Mouse (Mus musculus): ENCODE measurements around the gene Ttll12. TPM values are rescaled to one million over a fixed set of nuclear protein-coding genes. Genes with fewer than 3 reads are reported as not detected.

Gene Ttll12
- 40.7 and 41.2 TPM in 2 replicates for polyA plus RNA-seq (2015; fragmentation: Nextera tagmentation; extraction: Ambion mirVana)

DNA sequence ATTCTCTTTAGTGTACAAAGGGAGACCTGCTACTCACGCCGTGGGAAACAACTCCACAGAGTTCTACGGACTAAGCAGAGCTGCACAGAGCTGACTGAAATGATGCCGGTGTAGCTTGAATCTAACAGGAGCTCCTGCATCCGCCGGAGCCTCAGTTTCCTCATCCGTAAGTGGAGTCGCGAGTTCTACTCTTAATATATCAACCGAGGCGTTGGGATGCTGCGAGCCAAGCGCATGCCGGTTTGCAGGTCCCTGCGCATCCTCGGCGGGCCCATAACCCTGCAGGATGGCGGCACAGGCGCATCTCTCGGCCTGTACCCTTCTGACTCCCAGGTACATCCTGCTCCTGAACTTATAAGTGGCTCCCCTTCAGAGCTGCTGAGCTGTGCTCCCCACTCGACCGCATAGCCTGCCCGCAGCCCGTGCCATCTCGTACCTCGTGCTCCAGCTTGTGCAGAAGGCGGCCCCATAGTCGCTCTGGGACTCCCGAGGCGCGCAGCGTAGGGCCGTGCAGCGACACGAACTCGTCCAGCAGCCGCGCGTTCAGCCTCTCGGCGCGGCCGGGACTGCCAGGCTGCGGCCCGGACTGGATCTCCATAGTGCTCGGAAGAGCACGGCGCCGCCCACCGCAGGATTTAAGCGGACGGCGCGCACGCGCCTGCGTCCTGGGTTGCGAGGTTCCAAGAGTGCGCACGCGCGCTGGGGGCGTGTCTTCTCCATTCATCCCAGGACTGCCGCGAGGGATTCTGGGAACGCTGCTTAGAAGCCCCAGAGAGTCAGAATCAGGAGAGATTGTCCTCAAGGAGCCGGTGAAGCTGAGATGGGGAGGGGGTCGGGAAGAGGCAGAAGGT is at the start of gene Ttll12:
Gene Ttll12, minus strand, starts transcription at position 645 of the 851 bp plus-strand sequence.
- H3K36me3 ChIP-seq, result peaks cover 12% of the 10 kb centered on the region
- H3K27ac ChIP-seq, result peak within 1 kb of the TSS; percentile 83
- under 1% methylated on average over 68 of the region's 68 CpGs for WGBS
- H3K4me3 ChIP-seq, result peak within 1 kb of the TSS; percentile 81
- ATAC-seq (ENCODE audit: low FRiP score), result peak; percentile 94
- no peaks in the 10 kb centered on the region for H3K9me3 ChIP-seq
- peak within 1 kb of the TSS; percentile 82 for H3K4me2 ChIP-seq
- no peaks in the 10 kb centered on the region for H3K27me3 ChIP-seq
- peaks cover 37% of the 10 kb centered on the region for H3K4me1 ChIP-seq (replicated peaks)
- peak within 1 kb of the TSS; percentile 85 for H3K9ac ChIP-seq

DNA sequence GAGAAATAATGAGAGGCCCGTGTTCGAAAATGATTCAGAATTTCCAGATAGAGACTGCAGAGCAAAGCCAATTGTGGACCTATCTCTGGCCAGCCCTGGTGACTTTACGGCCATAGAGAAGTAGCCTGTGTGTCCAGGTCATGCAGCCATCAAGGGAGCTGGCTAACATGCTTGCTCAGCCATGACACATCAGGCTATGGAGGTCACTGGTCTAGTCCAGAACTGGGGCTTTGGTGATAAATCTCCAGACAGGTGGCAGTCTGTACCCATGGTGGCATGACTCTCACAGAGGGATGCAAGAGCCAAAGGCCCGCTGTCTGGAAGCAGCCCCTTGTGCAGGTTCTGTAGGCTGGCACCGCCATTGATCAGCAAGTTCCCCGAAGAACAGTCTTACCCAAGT is 47.6 kb upstream of the Ttll12 start:
- no peaks in the 10 kb centered on the region for H3K27me3 ChIP-seq
- peaks cover 7% of the 10 kb centered on the region; the same call in 1 of the 2 replicates for H3K4me1 ChIP-seq (replicated peaks)
- H3K36me3 ChIP-seq, result peaks cover 7% of the 10 kb centered on the region; the same call in 1 of the 2 replicates
- no peak overlapping the region for H3K4me2 ChIP-seq
- H3K9me3 ChIP-seq, result no peaks in the 10 kb centered on the region
- H3K9ac ChIP-seq, result no peak overlapping the region
- no peak for ATAC-seq (ENCODE audit: low FRiP score)
- WGBS, result 95% methylated on average over 6 of the region's 6 CpGs
- no peak overlapping the region for H3K27ac ChIP-seq
- no peak overlapping the region for H3K4me3 ChIP-seq

DNA sequence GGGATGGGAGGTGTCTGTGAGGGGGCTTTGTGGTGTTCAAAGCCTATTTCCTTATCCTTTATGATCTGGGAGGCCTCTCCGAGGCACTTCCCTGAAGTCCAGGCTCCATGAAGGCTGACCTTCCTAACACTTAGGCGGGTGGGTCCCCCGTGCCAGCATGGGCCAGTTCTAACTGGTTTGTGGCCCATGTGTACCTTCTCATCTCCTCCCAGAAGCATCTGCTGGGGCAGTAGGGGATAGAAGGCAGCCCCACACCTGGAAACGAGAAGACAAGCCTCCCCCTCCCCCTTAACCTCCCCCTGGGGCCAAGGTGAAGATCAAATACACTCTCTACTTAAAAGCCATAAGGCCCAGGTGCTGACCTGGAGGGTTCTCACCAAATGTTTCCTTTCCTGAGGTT is 45.3 kb upstream of the Ttll12 start:
- H3K4me1 ChIP-seq (replicated peaks), result peaks cover 7% of the 10 kb centered on the region; the same call in 1 of the 2 replicates
- H3K4me3 ChIP-seq, result no peak overlapping the region
- 74% methylated on average over 4 of the region's 4 CpGs for WGBS
- no peak overlapping the region for H3K27ac ChIP-seq
- no peaks in the 10 kb centered on the region for H3K9me3 ChIP-seq
- H3K27me3 ChIP-seq, result no peaks in the 10 kb centered on the region
- H3K9ac ChIP-seq, result no peak overlapping the region
- H3K4me2 ChIP-seq, result no peak overlapping the region
- H3K36me3 ChIP-seq, result peaks cover 9% of the 10 kb centered on the region; the same call in 1 of the 2 replicates
- ATAC-seq (ENCODE audit: low FRiP score), result no peak

DNA sequence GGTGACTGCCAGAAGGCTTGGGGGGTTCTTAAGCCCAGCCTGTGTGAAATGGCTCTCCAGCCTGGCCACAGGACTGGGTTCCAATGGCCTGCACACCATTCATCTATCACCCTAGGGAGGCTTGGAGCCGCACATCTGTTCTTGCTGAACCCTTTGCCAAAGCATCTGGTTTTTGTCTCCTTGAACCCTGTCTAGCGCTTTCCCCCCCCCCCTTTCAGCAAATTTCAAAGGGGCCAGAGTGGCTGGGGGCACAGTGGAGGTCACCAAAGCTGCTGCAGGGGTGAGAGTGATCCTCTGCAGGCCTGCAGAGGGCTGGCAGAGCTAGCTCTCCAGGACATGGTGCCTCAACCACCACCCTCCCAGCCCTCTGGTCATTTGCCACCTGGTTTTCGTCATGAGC is 44.2 kb upstream of the Ttll12 start:
- Histone ChIP-seq H3K27ac (no peak overlapping the region), H3K4me2 (no peak overlapping the region), H3K9me3 (no peaks in the 10 kb centered on the region), H3K9ac (no peak overlapping the region), H3K36me3 (peaks cover 7% of the 10 kb centered on the region; the same call in 1 of the 2 replicates), H3K27me3 (no peaks in the 10 kb centered on the region), H3K4me3 (no peak overlapping the region), H3K4me1 (replicated peaks) (peaks cover 7% of the 10 kb centered on the region; the same call in 1 of the 2 replicates)
- ATAC-seq (ENCODE audit: low FRiP score), result no peak
- WGBS, result 64% methylated on average over 3 of the region's 3 CpGs

DNA sequence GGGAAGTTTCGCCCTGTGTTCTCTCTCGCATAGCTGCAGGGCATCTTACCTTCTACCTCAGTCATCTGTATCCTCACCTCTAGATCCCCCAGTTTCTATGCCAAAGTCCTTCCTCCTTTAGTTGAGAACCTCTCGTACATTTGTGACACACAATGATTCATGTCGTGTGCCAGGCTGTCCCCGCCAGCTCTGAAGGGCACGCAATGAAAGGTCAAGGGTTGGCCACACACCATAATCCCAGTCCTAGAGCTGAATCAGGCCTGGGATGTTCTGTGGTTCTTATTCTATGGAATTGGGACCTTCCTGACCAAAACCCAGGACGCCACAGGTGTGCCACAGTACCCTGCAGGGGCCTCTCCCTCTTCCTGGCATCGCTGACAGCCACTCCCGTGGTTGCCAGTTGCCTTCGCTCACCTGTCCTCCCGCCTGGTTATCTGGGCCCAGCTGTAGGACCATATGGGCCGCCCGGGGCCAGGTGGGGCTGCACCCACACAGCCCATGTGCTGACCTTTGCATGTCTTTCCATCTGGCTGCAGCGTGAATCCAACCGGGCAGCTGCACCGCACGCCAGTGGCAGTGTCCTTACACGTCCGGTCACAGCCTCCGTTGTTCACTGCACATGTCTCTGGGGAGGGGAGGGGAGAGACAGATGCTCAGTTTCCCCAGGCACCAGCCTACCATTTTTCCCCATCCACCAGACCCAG is 43.4 kb upstream of the Ttll12 start:
- peaks cover 7% of the 10 kb centered on the region; the same call in 1 of the 2 replicates for H3K4me1 ChIP-seq (replicated peaks)
- no peak overlapping the region for H3K4me2 ChIP-seq
- H3K9ac ChIP-seq, result no peak overlapping the region
- H3K27me3 ChIP-seq, result no peaks in the 10 kb centered on the region
- H3K36me3 ChIP-seq, result peaks cover 7% of the 10 kb centered on the region; the same call in 1 of the 2 replicates
- no peak overlapping the region for H3K4me3 ChIP-seq
- WGBS, result 82% methylated on average over 20 of the region's 20 CpGs
- no peaks in the 10 kb centered on the region for H3K9me3 ChIP-seq
- no peak overlapping the region for H3K27ac ChIP-seq
- ATAC-seq (ENCODE audit: low FRiP score), result no peak

- H3K4me3 ChIP-seq, result no peak overlapping the region
- H3K36me3 ChIP-seq, result peaks cover 11% of the 10 kb centered on the region; the same call in 1 of the 2 replicates
- no peak overlapping the region for H3K9ac ChIP-seq
- H3K27ac ChIP-seq, result no peak overlapping the region
- no peaks in the 10 kb centered on the region for H3K9me3 ChIP-seq
- ATAC-seq (ENCODE audit: low FRiP score), result no peak
- no peak overlapping the region for H3K4me2 ChIP-seq
- peaks cover 7% of the 10 kb centered on the region; the same call in 1 of the 2 replicates for H3K4me1 ChIP-seq (replicated peaks)
- 73% methylated on average over 6 of the region's 6 CpGs for WGBS
- H3K27me3 ChIP-seq, result no peaks in the 10 kb centered on the region
Observed at GRCm38 (mm10) chr15:83636759-83637158, 41.8 kb upstream of the Ttll12 start.

- no peak overlapping the region for H3K27ac ChIP-seq
- H3K4me3 ChIP-seq, result no peak overlapping the region
- no peak overlapping the region for H3K4me2 ChIP-seq
- H3K36me3 ChIP-seq, result peaks cover 26% of the 10 kb centered on the region
- no peaks in the 10 kb centered on the region for H3K9me3 ChIP-seq
- H3K9ac ChIP-seq, result no peak overlapping the region
- peaks cover 7% of the 10 kb centered on the region; the same call in 1 of the 2 replicates for H3K4me1 ChIP-seq (replicated peaks)
- WGBS, result 48% methylated on average over 3 of the region's 3 CpGs
- ATAC-seq (ENCODE audit: low FRiP score), result no peak
- H3K27me3 ChIP-seq, result no peaks in the 10 kb centered on the region
Observed at GRCm38 (mm10) chr15:83635251-83635650, 40.3 kb upstream of the Ttll12 start.

DNA sequence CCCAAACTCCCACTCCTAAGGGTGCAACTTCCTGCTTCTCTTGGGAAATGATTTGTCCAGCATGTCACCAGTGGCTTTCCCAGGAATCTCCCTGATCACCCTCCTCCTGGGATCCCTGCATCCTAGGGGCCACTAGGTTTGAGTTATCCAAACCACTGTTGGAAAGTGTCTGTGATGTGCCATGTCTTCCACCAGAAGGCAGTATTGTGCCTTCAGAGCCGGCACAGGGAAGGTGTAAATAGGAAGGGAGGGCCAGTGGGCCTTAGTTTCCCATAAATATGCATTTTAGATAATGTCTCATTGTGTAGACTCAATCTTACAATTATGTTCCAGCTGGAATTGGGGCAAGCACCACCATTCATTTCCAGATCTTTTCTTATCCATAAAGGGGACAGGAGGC is 39.1 kb upstream of the Ttll12 start:
- H3K27ac ChIP-seq, result no peak overlapping the region
- WGBS, result 13% methylated on average over 1 of the region's 1 CpGs

DNA sequence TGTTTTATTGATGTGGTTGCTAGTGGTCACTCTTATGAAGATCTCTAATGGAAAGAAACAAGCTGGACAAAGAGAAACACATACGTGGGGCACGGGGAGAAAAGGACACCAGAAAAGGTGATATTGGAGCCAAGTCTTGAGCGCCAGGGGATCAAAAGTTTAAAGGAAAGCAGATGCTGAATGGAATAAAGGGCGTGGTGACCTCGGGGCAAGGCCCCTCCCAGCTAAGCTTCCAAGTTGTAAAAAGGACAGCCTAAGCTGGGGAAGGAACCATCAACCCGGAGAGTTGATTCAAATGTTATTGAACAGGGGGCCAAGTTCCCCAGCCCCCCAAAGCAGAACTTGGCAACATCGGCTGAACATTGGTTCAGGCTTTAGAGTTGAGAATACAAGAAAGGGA is 36.1 kb upstream of the Ttll12 start:
- no peak overlapping the region for H3K27ac ChIP-seq
- H3K36me3 ChIP-seq, result peaks cover 53% of the 10 kb centered on the region
- no peak for ATAC-seq (ENCODE audit: low FRiP score)
- no peaks in the 10 kb centered on the region for H3K27me3 ChIP-seq
- H3K9me3 ChIP-seq, result no peaks in the 10 kb centered on the region
- WGBS, result 86% methylated on average over 7 of the region's 7 CpGs
- H3K4me3 ChIP-seq, result no peak overlapping the region
- no peaks in the 10 kb centered on the region for H3K4me1 ChIP-seq (replicated peaks)
- H3K4me2 ChIP-seq, result no peak overlapping the region
- H3K9ac ChIP-seq, result no peak overlapping the region

More for the DNA sequence above, 39.1 kb upstream of the Ttll12 start:
- Histone ChIP-seq H3K4me3 (no peak overlapping the region), H3K27me3 (no peaks in the 10 kb centered on the region), H3K4me2 (no peak overlapping the region), H3K36me3 (peaks cover 37% of the 10 kb centered on the region), H3K9ac (no peak overlapping the region), H3K9me3 (no peaks in the 10 kb centered on the region), H3K4me1 (replicated peaks) (peaks cover 4% of the 10 kb centered on the region; the same call in 1 of the 2 replicates)
- no peak for ATAC-seq (ENCODE audit: low FRiP score)

- Histone ChIP-seq H3K36me3 (peaks cover 51% of the 10 kb centered on the region), H3K4me1 (replicated peaks) (no peaks in the 10 kb centered on the region), H3K27me3 (no peaks in the 10 kb centered on the region), H3K27ac (no peak overlapping the region), H3K9ac (no peak overlapping the region), H3K4me2 (no peak overlapping the region), H3K4me3 (no peak overlapping the region), H3K9me3 (no peaks in the 10 kb centered on the region)
- ATAC-seq (ENCODE audit: low FRiP score), result no peak
- 75% methylated on average over 3 of the region's 3 CpGs for WGBS
Observed at GRCm38 (mm10) chr15:83629716-83630115, 34.8 kb upstream of the Ttll12 start.

- ATAC-seq (ENCODE audit: low FRiP score), result no peak
- 97% methylated on average over 2 of the region's 2 CpGs for WGBS
- H3K27me3 ChIP-seq, result no peaks in the 10 kb centered on the region
- no peak overlapping the region for H3K27ac ChIP-seq
- H3K4me1 ChIP-seq (replicated peaks), result no peaks in the 10 kb centered on the region
- no peak overlapping the region for H3K4me2 ChIP-seq
- no peak overlapping the region for H3K9ac ChIP-seq
- H3K4me3 ChIP-seq, result no peak overlapping the region
- H3K9me3 ChIP-seq, result no peaks in the 10 kb centered on the region
- peaks cover 38% of the 10 kb centered on the region for H3K36me3 ChIP-seq
Observed at GRCm38 (mm10) chr15:83626142-83626645, 31.2 kb upstream of the Ttll12 start.

- H3K9me3 ChIP-seq, result no peaks in the 10 kb centered on the region
- H3K36me3 ChIP-seq, result peaks cover 64% of the 10 kb centered on the region
- no peak for ATAC-seq (ENCODE audit: low FRiP score)
- H3K4me3 ChIP-seq, result no peak overlapping the region
- H3K27me3 ChIP-seq, result no peaks in the 10 kb centered on the region
- WGBS, result 94% methylated on average over 3 of the region's 3 CpGs
- H3K27ac ChIP-seq, result no peak overlapping the region
- no peak overlapping the region for H3K4me2 ChIP-seq
- H3K4me1 ChIP-seq (replicated peaks), result no peaks in the 10 kb centered on the region
- no peak overlapping the region for H3K9ac ChIP-seq
Observed at GRCm38 (mm10) chr15:83615245-83615644, 20.3 kb upstream of the Ttll12 start.

All from hindbrain, embryonic 13.5 days (tissue).